In genomic region chr4:124178401-124179018, GRCm38 (mm10) we compare ENCODE assay signal across 8 mouse cellular contexts.
DNase-seq lines count a peak whose midpoint lies in the region; ATAC-seq and TF ChIP-seq lines count a peak whose summit lies in the region.

No protein-coding gene starts in this region.

- no peak for TF ChIP-seq CTCF in heart, postnatal 0 days (IDR thresholded peaks at IDR 0.05; ENCODE audit: low read depth)

- no peak overlapping the region for H3K27ac ChIP-seq in heart, postnatal 0 days (ENCODE audit: low read depth)
- H3K27ac ChIP-seq in hindbrain, embryonic 11.5 days (ENCODE audit: low read depth, low read length) = no peak overlapping the region
- H3K27ac ChIP-seq in midbrain, embryonic 10.5 days (replicated peaks) = peak overlapping the region; percentile 86

- no peak for ATAC-seq in heart, postnatal 0 days (ENCODE audit: insufficient read depth, low read depth)
- ATAC-seq in hindbrain, embryonic 11.5 days (ENCODE audit: low FRiP score) = no peak; the same call in 1 of the 2 replicates

- H3K4me2 ChIP-seq in heart, postnatal 0 days (ENCODE audit: low read depth, low read length) = peak overlapping the region; percentile 73
- peak overlapping the region; percentile 93 for H3K4me2 ChIP-seq in hindbrain, embryonic 11.5 days (replicated peaks; ENCODE audit: low read depth, low read length)

- no peaks in the 10 kb centered on the region for H3K4me1 ChIP-seq in heart, postnatal 0 days (ENCODE audit: control insufficient read depth, insufficient read depth)
- 0 out of 2 replicates have a peak, but pooled peaks cover 2% of the 10 kb centered on the region for H3K4me1 ChIP-seq in hindbrain, embryonic 11.5 days (replicated peaks; ENCODE audit: control insufficient read depth, insufficient read depth, low read length)
- peaks cover 13% of the 10 kb centered on the region for H3K4me1 ChIP-seq in midbrain, embryonic 10.5 days

- no peaks in the 10 kb centered on the region for H3K36me3 ChIP-seq in heart, postnatal 0 days (replicated peaks; ENCODE audit: control insufficient read depth, insufficient read depth, low read length)
- no peaks in the 10 kb centered on the region for H3K36me3 ChIP-seq in hindbrain, embryonic 11.5 days (ENCODE audit: control insufficient read depth, insufficient read depth, low read length)
- H3K36me3 ChIP-seq in midbrain, embryonic 10.5 days = no peaks in the 10 kb centered on the region

- H3K9me3 ChIP-seq in heart, postnatal 0 days (replicated peaks; ENCODE audit: control insufficient read depth, low read length) = no peaks in the 10 kb centered on the region
- H3K9me3 ChIP-seq in hindbrain, embryonic 11.5 days (ENCODE audit: control insufficient read depth, low read length) = no peaks in the 10 kb centered on the region
- no peaks in the 10 kb centered on the region for H3K9me3 ChIP-seq in midbrain, embryonic 10.5 days (replicated peaks)

- H3K27me3 ChIP-seq in heart, postnatal 0 days (ENCODE audit: control insufficient read depth, insufficient read depth, low read length) = peaks cover 37% of the 10 kb centered on the region
- peaks cover 16% of the 10 kb centered on the region for H3K27me3 ChIP-seq in hindbrain, embryonic 11.5 days (ENCODE audit: control insufficient read depth, insufficient read depth, low read length)
- peaks cover 62% of the 10 kb centered on the region for H3K27me3 ChIP-seq in midbrain, embryonic 10.5 days (ENCODE audit: low read depth, poor library complexity, severe bottlenecking)

- H3K9ac ChIP-seq in heart, postnatal 0 days (replicated peaks; ENCODE audit: low read depth, low read length) = 0 out of 2 replicates have a peak overlapping the region, but pooled peaks have one; percentile 20
- peak overlapping the region; percentile 55 for H3K9ac ChIP-seq in hindbrain, embryonic 11.5 days (ENCODE audit: low read depth, low read length)

- DNase-seq in heart, postnatal 0 days (ENCODE audit: low spot score) = no peak
- no peak for DNase-seq in heart, adult 9 months (ENCODE audit: low spot score in 2 of 2)
- peak; percentile 50 for DNase-seq in ZHBTc4 (ENCODE audit: low read depth, low spot score)
- peak; percentile 60 for DNase-seq in hindbrain, embryonic 11.5 days (ENCODE audit: low spot score)
- peak; percentile 62 for DNase-seq in midbrain, embryonic 10.5 days (ENCODE audit: low spot score)
- no peak for DNase-seq in gastrocnemius, adult 18-20 months (ENCODE audit: low spot score)
- no peak for DNase-seq in urinary bladder, postnatal 36 days (ENCODE audit: low spot score in 2 of 2)
- DNase-seq in cerebellum, adult 11 months = no peak

- peak overlapping the region; percentile 40 for H3K4me3 ChIP-seq in heart, postnatal 0 days (ENCODE audit: low read depth, low read length)
- peak overlapping the region; percentile 46 for H3K4me3 ChIP-seq in hindbrain, embryonic 11.5 days (ENCODE audit: low read depth, low read length)
- peak overlapping the region; percentile 68 for H3K4me3 ChIP-seq in midbrain, embryonic 10.5 days

- WGBS in heart, postnatal 0 days = 2% methylated on average over 50 of the region's 50 CpGs
- 1% methylated on average over 47 of the region's 50 CpGs for WGBS in hindbrain, embryonic 11.5 days
- WGBS in midbrain, embryonic 10.5 days = 1% methylated on average over 50 of the region's 50 CpGs

- TF ChIP-seq EP300 in heart, postnatal 0 days (IDR thresholded peaks at IDR 0.05; ENCODE audit: low read depth) = no peak

Comparison
In these comparisons a context has a peak if more than half of its experiments do, and no peak if none do; other contexts are left out.
1. DNase-seq: peak in ZHBTc4 (single experiment), hindbrain, embryonic 11.5 days (single experiment) and midbrain, embryonic 10.5 days (single experiment); none in heart, postnatal 0 days (single experiment), heart, adult 9 months (0 of 2), gastrocnemius, adult 18-20 months (single experiment), urinary bladder, postnatal 36 days (0 of 2) and cerebellum, adult 11 months (single experiment).
2. Peak in every context shown above with its lines, with median percentiles within 50 percentile points of each other: H3K4me3 ChIP-seq.